Mouse (Mus musculus): ENCODE measurements around the gene Tmc2. TPM values are rescaled to one million over a fixed set of nuclear protein-coding genes. Genes with fewer than 3 reads are reported as not detected.

Gene Tmc2
- polyA plus RNA-seq (2012; ENCODE audit: insufficient read depth, insufficient read length, missing spikeins): not detected in 2 replicates

DNA sequence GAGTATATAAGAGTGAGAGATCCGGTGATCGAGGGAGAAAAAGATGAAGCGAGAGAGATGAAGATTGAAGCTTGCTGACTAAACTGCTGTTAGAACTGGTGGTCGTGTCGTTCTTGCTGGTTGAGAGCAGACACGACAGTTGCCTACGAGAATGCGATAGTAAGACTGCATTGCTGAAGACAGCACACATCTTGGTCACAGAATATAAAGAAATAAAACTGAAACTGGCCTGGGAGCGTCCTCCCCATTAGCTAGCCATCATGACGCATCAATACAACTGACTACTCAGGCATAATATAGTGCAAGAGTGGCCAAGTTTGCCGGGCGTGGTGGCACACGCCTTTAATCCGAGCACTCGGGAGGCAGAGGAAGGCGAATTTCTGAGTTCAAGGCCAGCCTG is at the start of gene Tmc2:
Gene Tmc2 (plus strand): TSS at position 301 of the 400 bp plus-strand sequence.
- Histone ChIP-seq H3K27ac (ENCODE audit: insufficient read depth, low read depth, low read length) (no peak within 1 kb of the TSS), H3K4me1 (ENCODE audit: control insufficient read depth, insufficient read depth, low read length) (no peaks in the 10 kb centered on the region), H3K4me3 (ENCODE audit: insufficient read depth, low read length) (no peak within 1 kb of the TSS)
- TF ChIP-seq POLR2A (IDR thresholded peaks at IDR 0.05; ENCODE audit: borderline replicate concordance, low read depth, low read length) (no peak), CTCF (IDR thresholded peaks at IDR 0.05; ENCODE audit: low read depth, low read length) (no peak)

DNA sequence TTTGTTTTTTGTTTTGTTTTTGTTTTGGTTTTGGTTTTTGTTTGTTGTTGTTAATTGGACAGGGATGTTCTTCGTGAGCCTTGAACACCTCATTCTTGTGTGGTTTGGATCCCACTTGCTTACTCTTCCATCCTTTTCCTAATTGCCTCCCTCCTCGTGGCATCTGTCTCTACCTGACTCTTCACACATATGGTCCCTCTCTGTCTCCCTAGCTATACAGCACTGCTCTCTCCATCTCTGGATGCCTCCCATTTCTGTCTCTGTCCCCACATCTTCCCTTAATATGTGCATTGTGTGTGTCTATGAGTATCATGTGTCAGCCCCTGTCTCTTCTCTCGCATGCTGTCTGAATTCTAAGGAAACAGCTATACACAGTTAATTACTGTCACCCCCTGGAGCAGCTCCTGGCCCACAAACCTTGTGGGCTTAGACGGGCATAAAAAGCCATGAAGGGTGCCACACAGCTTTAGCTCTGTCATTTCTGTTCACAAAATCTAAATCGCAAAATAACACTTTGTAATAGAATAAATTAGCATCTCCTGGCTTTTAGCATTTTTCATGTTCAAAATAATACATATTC is 48.8 kb upstream of the Tmc2 start:
- TF ChIP-seq POLR2A (IDR thresholded peaks at IDR 0.05; ENCODE audit: borderline replicate concordance, low read depth, low read length) (no peak), CTCF (IDR thresholded peaks at IDR 0.05; ENCODE audit: low read depth, low read length) (no peak)
- no peak overlapping the region for H3K27ac ChIP-seq (ENCODE audit: insufficient read depth, low read depth, low read length)
- H3K4me1 ChIP-seq (ENCODE audit: control insufficient read depth, insufficient read depth, low read length): no peaks in the 10 kb centered on the region
- no peak overlapping the region for H3K4me3 ChIP-seq (ENCODE audit: insufficient read depth, low read length)

DNA sequence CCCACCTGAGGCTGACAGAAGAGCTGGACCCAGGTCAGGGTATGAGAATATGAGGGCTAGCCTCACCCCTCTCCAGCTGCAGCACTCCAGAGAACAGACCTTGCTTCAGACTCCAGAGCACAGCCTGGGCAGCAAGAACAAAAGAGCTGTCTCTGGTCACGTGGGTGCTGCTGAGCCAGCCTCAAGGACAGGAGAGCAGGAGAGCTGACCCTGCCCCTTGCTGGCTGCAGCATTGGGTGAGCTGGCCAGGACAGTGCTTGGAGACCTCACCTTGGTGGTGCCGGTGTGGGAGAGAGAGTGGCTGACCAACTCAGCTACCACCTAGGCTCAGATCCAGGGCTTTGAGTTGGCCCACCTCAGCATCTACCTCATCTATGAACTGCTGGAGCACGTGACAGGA is 39.8 kb upstream of the Tmc2 start:
- Histone ChIP-seq H3K4me1 (ENCODE audit: control insufficient read depth, insufficient read depth, low read length) (no peaks in the 10 kb centered on the region), H3K27ac (ENCODE audit: insufficient read depth, low read depth, low read length) (no peak overlapping the region), H3K4me3 (ENCODE audit: insufficient read depth, low read length) (no peak overlapping the region)
- TF ChIP-seq POLR2A (IDR thresholded peaks at IDR 0.05; ENCODE audit: borderline replicate concordance, low read depth, low read length) (no peak), CTCF (IDR thresholded peaks at IDR 0.05; ENCODE audit: low read depth, low read length) (no peak)

DNA sequence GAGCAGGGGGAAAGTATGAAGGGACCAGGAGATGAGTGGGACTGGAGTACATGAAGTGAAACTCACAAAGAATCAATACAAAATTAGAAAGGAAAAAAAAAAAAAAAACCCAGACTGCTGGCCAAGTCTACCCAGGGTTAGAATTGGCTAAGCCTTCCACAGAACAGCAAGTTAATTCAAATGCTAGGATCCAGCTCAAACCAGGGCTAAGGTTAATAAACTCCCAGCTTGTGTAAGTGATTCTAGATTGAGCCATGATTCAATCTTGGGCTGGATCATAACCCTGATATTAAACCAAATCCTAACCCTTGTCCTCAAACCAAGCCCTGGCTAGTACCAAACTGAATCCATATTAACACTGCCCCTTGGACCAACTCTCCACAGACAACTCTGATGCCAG is 39.1 kb upstream of the Tmc2 start:
- TF ChIP-seq POLR2A (IDR thresholded peaks at IDR 0.05; ENCODE audit: borderline replicate concordance, low read depth, low read length) (no peak), CTCF (IDR thresholded peaks at IDR 0.05; ENCODE audit: low read depth, low read length) (no peak)

DNA sequence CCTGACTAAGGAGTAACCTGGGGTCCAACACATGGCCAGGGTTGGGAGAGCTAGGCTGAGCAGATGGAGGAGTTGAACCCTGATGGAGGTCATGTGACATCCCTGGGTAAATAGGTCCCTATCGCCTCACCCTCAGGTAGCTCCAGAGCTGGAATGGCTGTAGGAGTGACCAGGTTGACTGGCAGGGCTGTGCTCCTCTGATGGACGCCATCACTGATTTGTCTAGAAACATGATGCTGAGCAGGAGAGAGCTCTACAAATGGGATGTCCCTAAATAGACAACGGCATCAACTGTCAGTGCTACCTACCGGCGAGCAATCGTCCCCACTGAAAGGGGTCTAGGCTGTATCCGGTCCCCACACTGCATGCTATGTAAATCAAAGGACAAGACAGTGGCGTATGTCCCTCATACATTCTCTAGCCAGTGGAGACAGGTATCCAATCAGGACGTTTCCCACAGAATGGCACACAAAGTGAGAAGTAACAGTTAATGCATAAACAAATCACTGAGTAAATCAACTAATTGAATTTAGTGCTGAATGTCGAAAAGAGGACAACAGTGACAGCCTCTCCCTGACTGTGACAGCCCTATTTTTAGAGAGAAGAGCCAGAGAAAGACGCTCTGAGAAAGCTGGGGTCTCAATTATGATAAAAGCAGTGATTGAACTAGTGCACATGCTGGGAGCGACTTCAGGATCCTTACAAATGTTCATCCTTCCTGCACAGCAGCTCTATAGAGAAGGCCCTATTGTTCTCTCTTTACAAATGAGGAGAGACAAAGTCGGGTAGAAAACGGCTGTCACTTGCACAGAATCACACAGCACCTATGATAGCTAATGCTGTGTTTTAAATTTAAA is 37.5 kb upstream of the Tmc2 start:
- Histone ChIP-seq H3K4me3 (ENCODE audit: insufficient read depth, low read length) (no peak overlapping the region), H3K4me1 (ENCODE audit: control insufficient read depth, insufficient read depth, low read length) (no peaks in the 10 kb centered on the region), H3K27ac (ENCODE audit: insufficient read depth, low read depth, low read length) (no peak overlapping the region)
- TF ChIP-seq POLR2A (IDR thresholded peaks at IDR 0.05; ENCODE audit: borderline replicate concordance, low read depth, low read length): no peak
- TF ChIP-seq CTCF (IDR thresholded peaks at IDR 0.05; ENCODE audit: low read depth, low read length): no peak

More for the DNA sequence above, 39.1 kb upstream of the Tmc2 start:
- Histone ChIP-seq H3K27ac (ENCODE audit: insufficient read depth, low read depth, low read length) (no peak overlapping the region), H3K4me3 (ENCODE audit: insufficient read depth, low read length) (no peak overlapping the region), H3K4me1 (ENCODE audit: control insufficient read depth, insufficient read depth, low read length) (no peaks in the 10 kb centered on the region)

DNA sequence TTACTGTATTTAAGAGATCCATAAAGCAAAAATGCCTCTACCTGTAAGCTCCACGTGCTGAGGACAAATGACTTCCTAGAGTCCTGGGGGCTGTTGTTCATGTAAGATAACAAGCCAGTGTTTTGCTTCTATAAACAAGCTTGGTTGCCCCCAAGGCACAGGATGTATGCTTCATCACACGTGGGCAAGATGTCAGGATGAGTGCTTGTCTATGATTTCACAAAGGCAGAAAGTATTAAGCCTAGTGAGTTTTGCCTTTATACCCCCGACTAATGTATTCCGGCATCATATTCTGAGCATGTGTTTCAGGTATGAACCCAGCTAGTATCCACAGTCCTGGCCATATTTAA is 36.9 kb upstream of the Tmc2 start:
- no peak for TF ChIP-seq CTCF (IDR thresholded peaks at IDR 0.05; ENCODE audit: low read depth, low read length)
- TF ChIP-seq POLR2A (IDR thresholded peaks at IDR 0.05; ENCODE audit: borderline replicate concordance, low read depth, low read length): no peak
- no peak overlapping the region for H3K4me3 ChIP-seq (ENCODE audit: insufficient read depth, low read length)
- no peak overlapping the region for H3K27ac ChIP-seq (ENCODE audit: insufficient read depth, low read depth, low read length)
- H3K4me1 ChIP-seq (ENCODE audit: control insufficient read depth, insufficient read depth, low read length): no peaks in the 10 kb centered on the region

DNA sequence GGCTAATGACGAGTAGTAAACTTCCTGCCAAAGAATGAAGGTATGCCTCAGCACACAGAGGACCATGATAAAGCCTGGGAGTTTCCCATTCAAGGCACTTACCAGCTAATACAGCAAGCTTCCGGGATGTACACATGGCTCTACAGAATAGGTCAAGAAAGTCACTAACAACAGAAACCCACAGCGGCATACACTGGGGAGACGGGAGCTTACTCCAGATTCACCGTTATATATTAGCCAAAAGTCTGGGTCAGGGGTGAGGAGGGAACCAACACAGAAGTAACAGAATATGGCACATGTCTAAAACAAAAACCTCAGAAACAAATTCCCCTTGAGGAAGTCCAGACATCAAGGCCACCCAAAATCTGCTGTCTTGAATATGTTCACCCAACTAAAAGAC is 32.3 kb upstream of the Tmc2 start:
- no peak for TF ChIP-seq CTCF (IDR thresholded peaks at IDR 0.05; ENCODE audit: low read depth, low read length)
- no peak for TF ChIP-seq POLR2A (IDR thresholded peaks at IDR 0.05; ENCODE audit: borderline replicate concordance, low read depth, low read length)
- Histone ChIP-seq H3K4me3 (ENCODE audit: insufficient read depth, low read length) (no peak overlapping the region), H3K27ac (ENCODE audit: insufficient read depth, low read depth, low read length) (no peak overlapping the region), H3K4me1 (ENCODE audit: control insufficient read depth, insufficient read depth, low read length) (no peaks in the 10 kb centered on the region)

DNA sequence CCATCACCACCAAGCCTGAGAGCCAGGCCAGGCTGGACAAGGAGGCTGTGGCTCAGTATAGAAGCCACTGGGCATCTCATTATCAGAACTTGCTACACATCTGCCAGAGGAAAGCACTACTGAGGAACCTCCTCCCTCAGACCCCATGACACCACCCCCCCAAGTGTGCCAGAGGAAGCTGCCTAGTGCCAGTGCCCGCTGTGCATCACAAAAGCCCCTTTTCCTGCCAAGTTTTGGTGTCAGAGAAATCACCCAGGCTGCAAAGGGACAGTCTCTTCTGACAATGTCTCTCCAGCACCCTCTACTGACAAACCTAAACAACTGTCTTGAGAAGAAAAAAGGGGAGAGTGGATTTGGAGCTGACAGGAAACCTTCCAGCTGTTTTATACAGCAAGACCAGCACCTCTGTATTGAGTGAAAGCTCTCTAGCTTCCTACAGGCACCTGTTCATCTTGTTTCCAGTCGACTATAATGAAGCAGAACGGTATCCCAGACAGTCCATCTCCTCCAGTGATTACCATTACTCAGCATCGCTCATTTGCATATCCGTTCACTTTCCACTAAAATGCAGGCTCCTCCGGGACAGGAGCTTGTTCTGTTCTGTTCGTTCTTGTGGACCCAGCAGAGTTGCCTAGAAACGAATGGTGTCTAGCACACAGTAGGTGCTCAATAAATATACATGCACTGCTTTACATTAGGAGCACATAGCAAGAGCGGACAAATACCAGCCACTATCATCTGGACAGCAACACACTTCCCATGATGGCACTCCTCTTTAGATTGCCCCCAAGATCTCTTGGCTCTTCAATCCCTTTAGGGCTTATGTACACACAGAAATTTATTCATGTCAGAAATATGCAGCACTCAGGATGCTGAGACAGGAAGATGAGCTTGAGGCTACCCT is 28.4 kb upstream of the Tmc2 start:
- Histone ChIP-seq H3K27ac (ENCODE audit: insufficient read depth, low read depth, low read length) (no peak overlapping the region), H3K4me1 (ENCODE audit: control insufficient read depth, insufficient read depth, low read length) (no peaks in the 10 kb centered on the region), H3K4me3 (ENCODE audit: insufficient read depth, low read length) (no peak overlapping the region)
- TF ChIP-seq CTCF (IDR thresholded peaks at IDR 0.05; ENCODE audit: low read depth, low read length): 0 out of 2 replicates have a peak, but pooled peaks have one; percentile 10
- TF ChIP-seq POLR2A (IDR thresholded peaks at IDR 0.05; ENCODE audit: borderline replicate concordance, low read depth, low read length): no peak

DNA sequence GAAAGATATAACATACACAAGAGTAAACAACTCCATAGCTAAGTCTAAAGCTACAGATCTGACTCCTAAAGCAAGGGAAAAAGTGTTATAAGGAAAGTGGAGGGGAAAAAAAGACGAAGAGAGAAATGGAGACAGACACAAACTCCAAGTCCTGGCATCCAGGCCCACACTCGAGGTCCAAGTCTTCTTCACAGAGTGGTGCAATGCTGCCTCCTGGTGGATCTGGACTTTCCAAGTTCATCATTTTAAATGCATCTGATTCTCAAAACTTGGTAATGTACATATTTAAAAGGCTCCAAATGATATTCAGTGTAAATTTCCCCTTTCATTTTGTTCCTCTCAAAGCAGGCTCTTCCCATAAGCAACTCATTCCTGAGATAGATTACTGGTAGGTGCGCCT is 27.1 kb upstream of the Tmc2 start:
- TF ChIP-seq CTCF (IDR thresholded peaks at IDR 0.05; ENCODE audit: low read depth, low read length): peak; percentile 66
- TF ChIP-seq POLR2A (IDR thresholded peaks at IDR 0.05; ENCODE audit: borderline replicate concordance, low read depth, low read length): no peak
- Histone ChIP-seq H3K4me3 (ENCODE audit: insufficient read depth, low read length) (no peak overlapping the region), H3K4me1 (ENCODE audit: control insufficient read depth, insufficient read depth, low read length) (no peaks in the 10 kb centered on the region), H3K27ac (ENCODE audit: insufficient read depth, low read depth, low read length) (no peak overlapping the region)
